Mouse (Mus musculus) adrenal gland, adult (tissue): ENCODE measurements at regions not wholly inside any gene's neighbourhood (a gene's known extent, or its start where the extent isn't known, plus 50 kb on each side); places are given as distances from the start of the nearest gene placed in this dataset.
A peak's percentile ranks its signal among the peaks of the same experiment; 100 is the strongest.

ENCODE experiments used
- DNase-seq, 2 experiments: peaks; one replicate each; pipeline ENCODE4 v3.0.0; 2022 to 2023; ENCODE audit warnings: low spot score in 1 of 2; ENCODE audit not compliant: inconsistent age in 2 of 2

GRCm38 (mm10) chr14:47989315-47989714 is 131.3 kb upstream of the Peli2 start:
- DNase-seq = peak in 1 of 2 experiments; percentile 38

GRCm38 (mm10) chr14:47990716-47991115 is 129.9 kb upstream of the Peli2 start:
- no peak for DNase-seq

- DNase-seq = no peak
Observed at GRCm38 (mm10) chr14:47991546-47991945, 129.1 kb upstream of the Peli2 start.

- DNase-seq = no peak
Observed at GRCm38 (mm10) chr14:47992091-47992490, 128.5 kb upstream of the Peli2 start.

GRCm38 (mm10) chr14:47992851-47993250 is 127.8 kb upstream of the Peli2 start:
- DNase-seq = no peak

GRCm38 (mm10) chr14:47998936-47999335 is 121.7 kb upstream of the Peli2 start:
- no peak for DNase-seq

GRCm38 (mm10) chr14:48005092-48005928 is 115.3 kb upstream of the Peli2 start:
- no peak for DNase-seq

- DNase-seq = no peak
Observed at GRCm38 (mm10) chr14:48005929-48006309, 114.7 kb upstream of the Peli2 start.

- DNase-seq = no peak
Observed at GRCm38 (mm10) chr14:48012361-48013215, 108.0 kb upstream of the Peli2 start.

- no peak for DNase-seq
Observed at GRCm38 (mm10) chr14:48013431-48013830, 107.2 kb upstream of the Peli2 start.

GRCm38 (mm10) chr14:48014776-48015175 is 105.8 kb upstream of the Peli2 start:
- DNase-seq = no peak

- DNase-seq = no peak
Observed at GRCm38 (mm10) chr14:48017971-48018370, 102.7 kb upstream of the Peli2 start.

GRCm38 (mm10) chr14:48019331-48019730 is 101.3 kb upstream of the Peli2 start:
- no peak for DNase-seq

- no peak for DNase-seq
Observed at GRCm38 (mm10) chr14:48022271-48022670, 98.4 kb upstream of the Peli2 start.

- no peak for DNase-seq
Observed at GRCm38 (mm10) chr14:48024051-48024693, 96.5 kb upstream of the Peli2 start.

GRCm38 (mm10) chr14:48039286-48039790 is 81.3 kb upstream of the Peli2 start:
- no peak for DNase-seq

- DNase-seq = no peak
Observed at GRCm38 (mm10) chr14:48046094-48046493, 74.5 kb upstream of the Peli2 start.

- no peak for DNase-seq
Observed at GRCm38 (mm10) chr14:48046831-48047230, 73.8 kb upstream of the Peli2 start.

- DNase-seq = no peak
Observed at GRCm38 (mm10) chr14:48049698-48050459, 70.7 kb upstream of the Peli2 start.

GRCm38 (mm10) chr14:48050460-48050760 is 70.2 kb upstream of the Peli2 start:
- no peak for DNase-seq

GRCm38 (mm10) chr14:48051971-48052370 is 68.7 kb upstream of the Peli2 start:
- DNase-seq = no peak
